Mouse (Mus musculus) Patski (cell line): ENCODE measurements around the gene Rnd3. TPM values are rescaled to one million over a fixed set of nuclear protein-coding genes. Genes with fewer than 3 reads are reported as not detected.

Experiments used
- ATAC-seq: fragments of 100-300 bp; one replicate; pipeline ENCODE4 v1.8.0; 2021
- CTCF ChIA-PET: fragments of 350-600 bp; sonication (Branson Sonifier 250); formaldehyde crosslinking; loops from one replicate; lab custom pipeline; 2022; ENCODE audit warnings: inconsistent platforms; lab: Charles Lee
- POLR2A ChIA-PET: fragments of 350-600 bp; sonication (Branson Sonifier 250); formaldehyde crosslinking; loops from one replicate; lab custom pipeline; 2022; ENCODE audit warnings: antibody characterized with exemption, inconsistent platforms; lab: Charles Lee
- DNase-seq: peaks from one replicate; pipeline ENCODE4 v3.0.0-alpha.2; 2011; ENCODE audit warnings: low read depth, low spot score
- H3K27me3 ChIP-seq: fragments of 371-371 bp; one replicate; pipeline ENCODE4 v1.5.1; 2021
- CTCF ChIP-seq: fragments of 100-300 bp; IDR thresholded peaks from one replicate; pipeline ENCODE4 v1.5.1; 2021
- in situ Hi-C: fragments of 300-500 bp; cut with MboI; formaldehyde crosslinking; loops from 3 replicates; pipeline ENCODE4 v1.11.1; 2018; ENCODE audit warnings: low pct_unique_long_range_greater_than_20kb, mixed read lengths
- polyA plus RNA-seq: library from polyadenylated mRNA; unstranded; gene quantifications from one replicate; pipeline ENCODE4 v1.2.3, GENCODE M21; 2021

Rnd3 gene
- polyA plus RNA-seq, 1 experiment from 2014 or later, result 41.4 TPM

DNA sequence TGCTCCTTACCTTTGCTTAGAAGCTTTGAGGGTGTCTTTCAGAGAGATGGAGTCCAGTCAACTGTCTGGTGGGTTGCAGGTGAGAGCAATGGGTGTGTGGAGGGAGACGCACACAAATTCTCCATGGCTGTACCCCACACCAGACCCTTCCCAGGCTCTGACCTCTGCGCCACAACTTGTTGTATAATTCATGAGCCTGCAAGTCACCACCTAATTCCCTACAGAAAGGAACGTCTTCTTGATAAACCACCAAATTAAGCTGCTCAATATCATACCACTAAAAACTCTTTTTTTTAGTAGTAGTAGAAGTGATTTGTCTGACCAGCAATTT lies 60.8 kb downstream of the Rnd3 start:
- no peak for TF ChIP-seq CTCF
- in situ Hi-C loops, result no loop called here
- CTCF ChIA-PET, result interaction anchor here (1.3 kb wide), 1 partner anchor 10 kb away, joined by 3 read pairs; no protein-coding TSS in a partner anchor
- DNase-seq (no peak), ATAC-seq (no peak)
- POLR2A ChIA-PET, result no interaction called here
- no peaks in the 10 kb centered on the region for H3K27me3 ChIP-seq

DNA sequence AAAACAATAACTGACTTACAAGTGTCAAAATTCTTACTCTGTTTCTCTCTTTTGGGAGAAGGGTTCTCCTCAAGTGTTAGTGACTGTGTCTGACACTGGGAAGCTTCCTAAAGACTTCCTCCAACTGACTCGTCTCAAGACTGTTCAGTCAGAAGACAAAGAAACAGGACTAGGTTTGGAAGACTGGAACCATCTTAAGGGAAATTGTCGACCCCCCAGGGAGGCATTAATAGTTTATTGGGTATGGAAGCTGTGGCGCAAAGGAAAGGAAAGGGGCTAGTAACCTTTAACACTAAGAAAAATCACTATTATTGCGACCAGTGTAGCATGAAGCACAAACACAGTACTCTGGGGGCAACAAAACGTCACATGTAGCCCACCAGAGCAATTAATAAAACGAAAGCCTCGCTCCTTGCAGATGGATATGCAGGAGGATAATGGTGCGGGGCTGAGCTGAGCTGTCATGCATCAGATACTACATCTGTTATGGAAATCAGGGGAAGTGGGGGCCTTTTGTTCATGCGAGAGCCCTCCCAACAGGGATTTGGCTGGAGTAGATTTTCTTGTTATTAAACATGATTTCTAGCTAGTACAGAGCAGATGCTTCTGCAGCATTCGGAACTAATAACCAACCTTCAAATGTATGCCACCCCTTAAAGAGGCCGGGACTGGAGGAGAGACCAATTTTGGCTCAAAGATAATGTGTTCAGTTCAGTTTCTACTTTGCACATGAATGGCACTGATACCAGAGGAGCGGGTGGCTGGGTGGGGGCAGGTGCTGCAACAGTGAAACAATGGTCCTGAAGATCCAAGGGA lies 61.4 kb downstream of the Rnd3 start:
- ChIA-PET POLR2A (no interaction called here), CTCF (interaction anchor here (1.3 kb wide), 1 partner anchor 10 kb away, joined by 3 read pairs; no protein-coding TSS in a partner anchor)
- TF ChIP-seq CTCF, result no peak
- DNase-seq (no peak), ATAC-seq (no peak)
- no peaks in the 10 kb centered on the region for H3K27me3 ChIP-seq
- in situ Hi-C loops, result no loop called here

DNA sequence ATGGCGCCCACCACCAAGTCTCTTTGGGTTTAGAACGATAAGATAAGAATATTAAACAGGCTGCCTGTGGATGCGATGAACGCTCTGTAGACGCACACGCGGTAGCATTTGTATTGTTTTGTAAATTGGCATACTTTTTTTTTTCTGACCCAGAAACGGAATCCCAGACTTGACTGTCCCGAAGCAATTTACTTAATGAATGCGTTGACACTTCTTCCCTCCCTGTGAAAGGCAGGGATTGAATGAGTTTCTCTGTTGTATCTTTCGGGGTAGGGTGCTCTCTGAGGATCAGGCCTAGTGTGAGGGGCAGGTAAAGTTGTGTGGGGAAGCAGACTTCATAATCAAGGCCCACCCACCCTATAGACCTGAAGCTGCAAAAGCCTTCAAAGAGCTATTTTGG lies 63.8 kb downstream of the Rnd3 start:
- DNase-seq, result no peak
- no peaks in the 10 kb centered on the region for H3K27me3 ChIP-seq
- in situ Hi-C loops, result no loop called here
- TF ChIP-seq CTCF, result no peak
- POLR2A ChIA-PET, result no interaction called here
- CTCF ChIA-PET, result no interaction called here
- no peak for ATAC-seq

DNA sequence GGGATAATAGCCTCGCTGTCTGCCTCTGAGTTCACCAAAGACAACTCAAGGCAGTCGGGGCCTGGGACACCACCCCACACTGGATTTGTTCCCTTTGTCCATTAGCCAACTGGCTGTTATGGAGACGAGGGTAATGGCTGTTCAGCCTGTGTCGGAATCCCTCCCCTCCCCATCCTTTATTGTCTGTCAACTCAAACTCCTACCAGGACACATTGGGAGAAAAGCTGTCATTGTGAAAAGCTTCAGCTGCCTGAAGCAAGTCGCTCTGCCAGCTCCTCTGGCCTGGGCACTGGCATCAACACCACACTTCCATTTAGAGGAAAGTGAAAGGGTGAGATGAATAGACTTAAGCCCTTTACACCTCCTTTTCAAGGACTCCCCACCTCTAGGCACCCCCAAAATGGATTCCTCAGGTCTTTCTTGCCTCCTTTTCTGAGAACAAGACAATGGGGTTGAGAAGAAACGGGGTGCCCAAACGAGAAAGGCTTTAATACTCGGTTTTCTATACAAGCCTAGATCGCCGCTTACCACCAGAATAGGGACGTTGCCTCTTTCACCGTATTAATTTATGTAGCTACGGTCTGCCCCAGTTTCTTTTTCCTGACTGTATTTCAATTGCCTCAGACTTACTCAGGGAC lies 66.1 kb downstream of the Rnd3 start:
- H3K27me3 ChIP-seq, result no peaks in the 10 kb centered on the region
- ATAC-seq, result no peak
- no peak for TF ChIP-seq CTCF
- no peak for DNase-seq
- ChIA-PET POLR2A (no interaction called here), CTCF (no interaction called here)
- in situ Hi-C loops, result no loop called here
